Mouse (Mus musculus) MEL (cell line): ENCODE data around the gene Fcrl5. TPM values are rescaled to one million over a fixed set of nuclear protein-coding genes. Genes with fewer than 3 reads are reported as not detected.

Source experiments
- DNase-seq: peaks from one replicate; pipeline ENCODE4 v3.0.0; 2011; ENCODE audit warnings: low read depth, low spot score
- H3K27ac ChIP-seq: 2 replicates; pipeline ENCODE4 v1.5.1; 2012; ENCODE audit warnings: low read depth, mild to moderate bottlenecking, control low read depth, low read length, moderate library complexity; ENCODE audit not compliant: control insufficient read depth
- H3K27me3 ChIP-seq, 2 experiments: fragments of 150-350 bp in 1 of 2; sonication (generic) in 1 of 2; 2 replicates each; pipeline ENCODE4 v1.6.1; 2012; ENCODE audit warnings: low read length in 2 of 2, mild to moderate bottlenecking in 2 of 2, improper control_type of control experiment in 1 of 2, moderate library complexity in 1 of 2; ENCODE audit not compliant: insufficient read depth in 2 of 2, control insufficient read depth in 1 of 2
- H3K36me3 ChIP-seq, 2 experiments: 2 replicates each; pipeline ENCODE4 v1.6.1; 2012 to 2014; ENCODE audit warnings: low read length in 2 of 2, improper control_type of control experiment in 1 of 2, inconsistent platforms in 1 of 2, mild to moderate bottlenecking in 1 of 2; ENCODE audit not compliant: insufficient read depth in 2 of 2, control insufficient read depth in 1 of 2
- H3K4me1 ChIP-seq, 2 experiments: fragments of 150-350 bp in 1 of 2; sonication (generic) in 1 of 2; 2 replicates each; pipeline ENCODE4 v1.6.1; 2012; ENCODE audit warnings: low read length in 2 of 2, improper control_type of control experiment in 1 of 2, mild to moderate bottlenecking in 1 of 2; ENCODE audit not compliant: insufficient read depth in 2 of 2, control insufficient read depth in 1 of 2
- H3K4me3 ChIP-seq, 2 experiments: fragments of 150-350 bp in 1 of 2; sonication (generic) in 1 of 2; 2 replicates each; pipeline ENCODE4 v1.5.1; 2012; ENCODE audit warnings: low read depth in 2 of 2, low read length in 2 of 2, mild to moderate bottlenecking in 2 of 2, moderate library complexity in 2 of 2, control low read depth in 1 of 2, improper control_type of control experiment in 1 of 2; ENCODE audit not compliant: control insufficient read depth in 1 of 2, insufficient read depth in 1 of 2
- H3K79me2 ChIP-seq: 2 replicates; pipeline ENCODE4 v1.6.1; 2012; ENCODE audit warnings: mild to moderate bottlenecking, low read length, moderate library complexity; ENCODE audit not compliant: control insufficient read depth, poor library complexity, insufficient read depth
- H3K9ac ChIP-seq: 2 replicates; pipeline ENCODE4 v1.6.1; 2012; ENCODE audit warnings: low read depth, mild to moderate bottlenecking, control low read depth, low read length, moderate library complexity; ENCODE audit not compliant: control insufficient read depth, poor library complexity, severe bottlenecking
- H3K9me3 ChIP-seq: fragments of 150-350 bp; sonication (generic); replicated peaks from 2 replicates; pipeline ENCODE4 v1.6.1; 2012; ENCODE audit warnings: mild to moderate bottlenecking, low read length, improper control_type of control experiment, moderate library complexity; ENCODE audit not compliant: insufficient read depth
- BHLHE40 ChIP-seq: IDR thresholded peaks from 2 replicates; pipeline ENCODE4 v1.6.1; 2012; ENCODE audit warnings: low read depth, mild to moderate bottlenecking, inconsistent platforms, low read length, improper control_type of control experiment, borderline replicate concordance
- CHD1 ChIP-seq: IDR thresholded peaks from 2 replicates; pipeline ENCODE4 v1.6.1; 2012; ENCODE audit warnings: low read depth, mild to moderate bottlenecking, inconsistent platforms, low read length, improper control_type of control experiment
- CHD2 ChIP-seq: IDR thresholded peaks from 2 replicates; pipeline ENCODE4 v1.6.1; 2011; ENCODE audit warnings: low read length, improper control_type of control experiment
- CTCF ChIP-seq, 3 experiments: IDR thresholded peaks in 2 of 3; conservative IDR thresholded peaks in 1 of 3; 2 replicates each; pipeline ENCODE4 v1.5.1; 2011 to 2012; ENCODE audit warnings: low read length in 3 of 3, low read depth in 2 of 3, mild to moderate bottlenecking in 2 of 3, improper control_type of control experiment in 1 of 3, inconsistent platforms in 1 of 3, mixed read lengths in 1 of 3, moderate library complexity in 1 of 3; ENCODE audit not compliant: control insufficient read depth in 1 of 3, insufficient read depth in 1 of 3, poor library complexity in 1 of 3, severe bottlenecking in 1 of 3
- E2F4 ChIP-seq: IDR thresholded peaks from 2 replicates; pipeline ENCODE4 v1.6.1; 2011; ENCODE audit warnings: low read depth, low read length, improper control_type of control experiment, borderline replicate concordance
- ELF1 ChIP-seq: IDR thresholded peaks from 2 replicates; pipeline ENCODE4 v1.6.1; 2014; ENCODE audit warnings: low read depth, mild to moderate bottlenecking, inconsistent platforms, low read length, improper control_type of control experiment, moderate library complexity
- EP300 ChIP-seq, 2 experiments: IDR thresholded peaks; 2 replicates each; pipeline ENCODE4 v1.6.1; 2011; ENCODE audit warnings: improper control_type of control experiment in 2 of 2, low read length in 2 of 2, low read depth in 1 of 2, mild to moderate bottlenecking in 1 of 2
- ETS1 ChIP-seq: IDR thresholded peaks from 2 replicates; pipeline ENCODE4 v1.6.1; 2012; ENCODE audit warnings: low read depth, mild to moderate bottlenecking, inconsistent platforms, low read length, improper control_type of control experiment, moderate library complexity
- GABPA ChIP-seq: IDR thresholded peaks from 2 replicates; pipeline ENCODE4 v1.6.1; 2012; ENCODE audit warnings: low read depth, mild to moderate bottlenecking, inconsistent platforms, low read length, improper control_type of control experiment, moderate library complexity
- GATA1 ChIP-seq: IDR thresholded peaks from 2 replicates; pipeline ENCODE4 v1.6.1; 2011; ENCODE audit warnings: low read depth, low read length, improper control_type of control experiment
- JUND ChIP-seq: IDR thresholded peaks from 2 replicates; pipeline ENCODE4 v1.6.1; 2011; ENCODE audit warnings: low read depth, mild to moderate bottlenecking, improper control_type of control experiment, low read length
- KAT2A ChIP-seq: conservative IDR thresholded peaks from 2 replicates; pipeline ENCODE4 v1.6.1; 2012; ENCODE audit warnings: low read depth, low read length, improper control_type of control experiment, inconsistent platforms
- MAX ChIP-seq: IDR thresholded peaks from 2 replicates; pipeline ENCODE4 v1.6.1; 2011; ENCODE audit warnings: low read length, improper control_type of control experiment
- MAZ ChIP-seq: IDR thresholded peaks from 2 replicates; pipeline ENCODE4 v1.6.1; 2012; ENCODE audit warnings: low read depth, mild to moderate bottlenecking, inconsistent platforms, low read length, improper control_type of control experiment
- MEF2A ChIP-seq: IDR thresholded peaks from 2 replicates; pipeline ENCODE4 v1.6.1; 2014; ENCODE audit warnings: low read depth, mild to moderate bottlenecking, inconsistent platforms, low read length, improper control_type of control experiment; ENCODE audit not compliant: poor library complexity, insufficient replicate concordance, severe bottlenecking; ENCODE audit errors: extremely low read depth
- MYB ChIP-seq: IDR thresholded peaks from 2 replicates; pipeline ENCODE4 v1.6.1; 2011; ENCODE audit warnings: mild to moderate bottlenecking, low read depth, low read length, improper control_type of control experiment
- MYC ChIP-seq: IDR thresholded peaks from 2 replicates; pipeline ENCODE4 v1.6.1; 2011; ENCODE audit warnings: low read depth, mild to moderate bottlenecking, low read length, improper control_type of control experiment, moderate library complexity
- NRF1 ChIP-seq: IDR thresholded peaks from 2 replicates; pipeline ENCODE4 v1.6.1; 2014; ENCODE audit warnings: low read depth, mild to moderate bottlenecking, inconsistent platforms, low read length, improper control_type of control experiment, moderate library complexity; ENCODE audit not compliant: poor library complexity, insufficient read depth, severe bottlenecking
- POLR2AphosphoS2 ChIP-seq: IDR thresholded peaks from 2 replicates; pipeline ENCODE4 v1.6.1; 2011; ENCODE audit warnings: low read length, improper control_type of control experiment
- RAD21 ChIP-seq: IDR thresholded peaks from 2 replicates; pipeline ENCODE4 v1.6.1; 2011; ENCODE audit warnings: mild to moderate bottlenecking, low read depth, low read length, improper control_type of control experiment
- SIN3A ChIP-seq: IDR thresholded peaks from 2 replicates; pipeline ENCODE4 v1.6.1; 2012; ENCODE audit warnings: low read length, improper control_type of control experiment, inconsistent platforms
- SMC3 ChIP-seq: IDR thresholded peaks from 2 replicates; pipeline ENCODE4 v1.6.1; 2011; ENCODE audit warnings: low read depth, low read length, improper control_type of control experiment
- UBTF ChIP-seq: IDR thresholded peaks from 2 replicates; pipeline ENCODE4 v1.6.1; 2012; ENCODE audit warnings: low read depth, mild to moderate bottlenecking, inconsistent platforms, low read length, improper control_type of control experiment, moderate library complexity, borderline replicate concordance; ENCODE audit not compliant: insufficient read depth
- USF1 ChIP-seq: IDR thresholded peaks from 2 replicates; pipeline ENCODE4 v1.6.1; 2014; ENCODE audit warnings: low read depth, mild to moderate bottlenecking, inconsistent platforms, low read length, improper control_type of control experiment, moderate library complexity
- USF2 ChIP-seq, 2 experiments: IDR thresholded peaks; 2 replicates each; pipeline ENCODE4 v1.6.1; 2011 to 2012; ENCODE audit warnings: improper control_type of control experiment in 2 of 2, low read length in 2 of 2, borderline replicate concordance in 1 of 2, inconsistent platforms in 1 of 2, low read depth in 1 of 2, mild to moderate bottlenecking in 1 of 2; ENCODE audit not compliant: insufficient read depth in 1 of 2
- ZC3H11A ChIP-seq: IDR thresholded peaks from 2 replicates; pipeline ENCODE4 v1.6.1; 2012; ENCODE audit warnings: low read depth, mild to moderate bottlenecking, inconsistent platforms, low read length, improper control_type of control experiment
- ZKSCAN1 ChIP-seq: IDR thresholded peaks from 2 replicates; pipeline ENCODE4 v1.6.1; 2012; ENCODE audit warnings: low read depth, mild to moderate bottlenecking, inconsistent platforms, low read length, improper control_type of control experiment, moderate library complexity
- ZMIZ1 ChIP-seq: IDR thresholded peaks from 2 replicates; pipeline ENCODE4 v1.6.1; 2012; ENCODE audit warnings: low read depth, mild to moderate bottlenecking, inconsistent platforms, low read length, improper control_type of control experiment, moderate library complexity
- ZNF384 ChIP-seq: IDR thresholded peaks from 2 replicates; pipeline ENCODE4 v1.6.1; 2012; ENCODE audit warnings: low read depth, mild to moderate bottlenecking, inconsistent platforms, low read length, improper control_type of control experiment
- polyA plus RNA-seq, 2 experiments: library from polyadenylated mRNA; stranded (reverse) in 1 of 2; unstranded in 1 of 2; fragments of >175 nt in 1 of 2; fragments of >200 nt in 1 of 2; gene quantifications; 2 replicates each; pipeline versions ENCODE4 v1.2.1 to v1.2.4; 2012; ENCODE audit warnings: low replicate concordance in 2 of 2, low read depth in 1 of 2; ENCODE audit not compliant: insufficient read length in 2 of 2, insufficient read depth in 1 of 2, missing spikeins in 1 of 2
- total RNA-seq: library from RNA; depleted of rRNA; stranded (reverse); fragments of 300-350 nt; gene quantifications from 2 replicates; pipeline ENCODE4 v1.2.3, GENCODE M21; 2012

The Fcrl5 gene
- total and polyA plus RNA-seq, 3 experiments, result 0.03 TPM; not detected in 2

- TF ChIP-seq MYB, result no peak
- no peak for TF ChIP-seq USF1
- no peak for TF ChIP-seq ZMIZ1
- TF ChIP-seq RAD21, result no peak
- TF ChIP-seq SMC3, result no peak
- TF ChIP-seq KAT2A, result no peak
- TF ChIP-seq SIN3A, result no peak
- TF ChIP-seq POLR2AphosphoS2, result no peak
- no peak for TF ChIP-seq ZNF384
- no peak for TF ChIP-seq MEF2A
- no peak for TF ChIP-seq ELF1
- TF ChIP-seq EP300 (IDR thresholded peaks at IDR 0.05; ENCODE audit: low read depth in 1 of 2, low read length in 2 of 2), result no peak
- no peak for TF ChIP-seq E2F4
- TF ChIP-seq UBTF, result no peak
- no peak for TF ChIP-seq JUND
- Histone ChIP-seq H3K9ac (no peak overlapping the region), H3K27me3 (no peaks in the 10 kb centered on the region), H3K9me3 (no peaks in the 10 kb centered on the region), H3K4me3 (no peak overlapping the region), H3K79me2 (no peaks in the 10 kb centered on the region), H3K4me1 (peaks cover 2 to 18% of the 10 kb centered on the region in 2 experiments; a peak in 2 of 4 replicates), H3K36me3 (peaks cover 0 to 6% of the 10 kb centered on the region in 2 experiments; a peak in 1 of 4 replicates), H3K27ac (no peak overlapping the region)
- no peak for DNase-seq
Observed at GRCm38 (mm10) chr3:87498266-87498665, 62.7 kb downstream of the Fcrl5 start.

DNA sequence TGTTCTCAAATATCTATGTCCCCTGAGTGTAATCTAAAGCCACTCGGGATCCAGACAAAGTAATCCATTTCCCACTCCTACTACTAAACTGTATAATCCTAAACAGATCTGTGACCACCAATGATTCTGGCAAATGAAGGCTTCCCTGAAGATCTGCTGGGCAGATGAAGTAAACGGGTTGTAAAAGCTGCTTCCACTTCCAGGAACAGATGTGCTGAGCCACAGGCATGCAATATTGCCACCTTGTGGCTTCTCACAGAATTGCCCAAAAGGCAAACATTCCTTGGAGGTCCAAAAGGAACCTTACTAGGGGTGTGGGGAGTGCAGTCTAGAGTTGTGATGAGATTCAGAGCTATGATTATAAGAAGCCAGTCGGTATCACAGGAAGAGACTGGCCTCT, 63.5 kb downstream of the Fcrl5 start:
- Histone ChIP-seq H3K4me3 (peak overlapping the region; percentile 50 to 54; a peak in 3 of 4 replicates), H3K36me3 (peaks cover 0 to 6% of the 10 kb centered on the region in 2 experiments; a peak in 1 of 4 replicates), H3K79me2 (no peaks in the 10 kb centered on the region), H3K27ac (peak overlapping the region; percentile 92; the same call in 1 of the 2 replicates), H3K9ac (peak overlapping the region; percentile 46; the same call in 1 of the 2 replicates), H3K9me3 (no peaks in the 10 kb centered on the region), H3K4me1 (peaks cover 2 to 18% of the 10 kb centered on the region in 2 experiments; a peak in 2 of 4 replicates), H3K27me3 (no peaks in the 10 kb centered on the region)
- DNase-seq, result peak; percentile 89
- TF ChIP-seq GABPA (no peak), MAZ (no peak), USF2 (IDR thresholded peaks at IDR 0.05; ENCODE audit: borderline replicate concordance in 1 of 2, insufficient read depth in 1 of 2, low read depth in 1 of 2, low read length in 2 of 2) (no peak), RAD21 (peak; percentile 95), BHLHE40 (no peak), ETS1 (no peak), CHD1 (no peak), JUND (no peak), MYB (no peak), CTCF (IDR thresholded peaks at IDR 0.05 in 2 of 3, conservative IDR thresholded peaks at IDR 0.05 in 1 of 3; ENCODE audit: control insufficient read depth in 1 of 3, insufficient read depth in 1 of 3, low read depth in 2 of 3, low read length in 3 of 3, poor library complexity in 1 of 3, severe bottlenecking in 1 of 3) (peak; percentile 80 to 94 (median 88)), POLR2AphosphoS2 (no peak), SMC3 (peak; percentile 93), UBTF (no peak), ZKSCAN1 (no peak), GATA1 (no peak), CHD2 (no peak), NRF1 (no peak), MYC (0 out of 2 replicates have a peak, but pooled peaks have one; percentile 25), KAT2A (no peak), ZC3H11A (peak; percentile 88), EP300 (IDR thresholded peaks at IDR 0.05; ENCODE audit: low read depth in 1 of 2, low read length in 2 of 2) (no peak), ZNF384 (no peak), MAX (no peak)
